Mouse (Mus musculus) urinary bladder, postnatal 4 days (tissue): ENCODE data around the gene Spaca4.

Source experiments
- DNase-seq, 2 experiments: peaks; one replicate each; pipeline ENCODE4 v3.0.0; 2021 to 2022; ENCODE audit warnings: low spot score in 2 of 2

Spaca4 gene

GRCm38 (mm10) chr7:45699523-45700141 is 26.0 kb downstream of the Spaca4 start, which contains the start of gene Car11:
Gene Car11, plus strand, starts transcription at chr7:45699843.
- DNase-seq: no peak

- no peak for DNase-seq
These were observed 27.7 kb downstream of the Spaca4 start for GRCm38 (mm10) chr7:45697894-45698293.

- no peak for DNase-seq
These were observed 30.5 kb downstream of the Spaca4 start for GRCm38 (mm10) chr7:45695098-45695497.

GRCm38 (mm10) chr7:45693921-45694591 is 31.6 kb downstream of the Spaca4 start, which contains the start of gene Sec1:
Gene Sec1, minus strand, starts transcription at chr7:45694402.
- DNase-seq: no peak

GRCm38 (mm10) chr7:45692364-45692763 is 33.2 kb downstream of the Spaca4 start:
- DNase-seq: no peak

GRCm38 (mm10) chr7:45689800-45690199 is 35.8 kb downstream of the Spaca4 start:
- no peak for DNase-seq

- no peak for DNase-seq
These were observed 36.5 kb downstream of the Spaca4 start for GRCm38 (mm10) chr7:45689099-45689498.

GRCm38 (mm10) chr7:45686841-45687240 is 38.8 kb downstream of the Spaca4 start:
- no peak for DNase-seq

- DNase-seq: no peak
These were observed 39.8 kb downstream of the Spaca4 start for GRCm38 (mm10) chr7:45685811-45686210.

- no peak for DNase-seq
These were observed 42.1 kb downstream of the Spaca4 start, which contains the start of gene Ntn5 for GRCm38 (mm10) chr7:45683396-45684050. Gene Ntn5, plus strand, starts transcription at chr7:45684022.

GRCm38 (mm10) chr7:45682144-45683126 is 43.2 kb downstream of the Spaca4 start:
- DNase-seq: peak; percentile 80 to 92

GRCm38 (mm10) chr7:45681046-45681736 is 44.4 kb downstream of the Spaca4 start:
- no peak for DNase-seq

GRCm38 (mm10) chr7:45679966-45680621 is 45.5 kb downstream of the Spaca4 start:
- DNase-seq: no peak

GRCm38 (mm10) chr7:45678513-45678912 is 47.1 kb downstream of the Spaca4 start:
- no peak for DNase-seq

GRCm38 (mm10) chr7:45677627-45678295 is 47.9 kb downstream of the Spaca4 start:
- no peak for DNase-seq
